Mouse (Mus musculus) small intestine, adult 2 months (tissue): ENCODE data around the gene Ppip5k1. TPM values are rescaled to one million over a fixed set of nuclear protein-coding genes. Genes with fewer than 3 reads are reported as not detected.

Experiments
- H3K27ac ChIP-seq: fragments of 200-500 bp; 2 replicates; pipeline ENCODE4 v1.5.1; 2012; ENCODE audit warnings: low read depth, low read length, control low read depth, inconsistent platforms; ENCODE audit not compliant: insufficient read depth
- H3K27me3 ChIP-seq: fragments of 200-500 bp; 2 replicates; pipeline ENCODE4 v1.6.1; 2012; ENCODE audit warnings: mild to moderate bottlenecking, moderate library complexity, low read length, inconsistent platforms; ENCODE audit not compliant: control insufficient read depth, insufficient read depth
- H3K36me3 ChIP-seq: fragments of 200-500 bp; 2 replicates; pipeline ENCODE4 v1.6.1; 2012; ENCODE audit warnings: mild to moderate bottlenecking, low read length, control low read depth, inconsistent platforms; ENCODE audit not compliant: control insufficient read depth, insufficient read depth
- H3K4me1 ChIP-seq: fragments of 200-500 bp; 2 replicates; pipeline ENCODE4 v1.6.1; 2012; ENCODE audit warnings: low read length, inconsistent platforms, mixed read lengths; ENCODE audit not compliant: control insufficient read depth, insufficient read depth, insufficient read length
- H3K4me3 ChIP-seq: fragments of 200-500 bp; 2 replicates; pipeline ENCODE4 v1.5.1; 2012; ENCODE audit warnings: low read depth, mild to moderate bottlenecking, control low read depth, inconsistent platforms, low read length, moderate library complexity
- CTCF ChIP-seq: fragments of 200-500 bp; IDR thresholded peaks from 2 replicates; pipeline ENCODE4 v1.5.1; 2012; ENCODE audit warnings: low read depth, mild to moderate bottlenecking, control low read depth, inconsistent platforms, low read length, moderate library complexity, mixed read lengths; ENCODE audit not compliant: insufficient replicate concordance, insufficient read length; ENCODE audit errors: extremely low read depth
- POLR2A ChIP-seq: fragments of 200-500 bp; IDR thresholded peaks from 2 replicates; pipeline ENCODE4 v1.6.1; 2012; ENCODE audit warnings: low read depth, mild to moderate bottlenecking, control low read depth, inconsistent platforms, low read length, moderate library complexity
- WGBS: fragments of 180-500 bp; shearing (Covaris S2); methylation state at CpG from one replicate; pipeline ENCODE4 v1.1.7; 2018; 5-methylcytosine and 5-hydroxymethylcytosine counted together
- polyA plus RNA-seq: library from polyadenylated mRNA; depleted of rRNA; stranded (reverse); fragments of >200 nt; gene quantifications from 2 replicates; pipeline ENCODE4 v1.2.3, GENCODE M21; 2012

Gene Ppip5k1
- polyA plus RNA-seq, 1 experiment: 47.0 TPM

GRCm38 (mm10) chr2:121300036-121300435, 55.2 kb downstream of the Ppip5k1 start:
- peaks cover 24% of the 10 kb centered on the region for H3K27me3 ChIP-seq
- H3K4me3 ChIP-seq: no peak overlapping the region
- TF ChIP-seq POLR2A: no peak
- no peak for TF ChIP-seq CTCF
- no peak overlapping the region for H3K27ac ChIP-seq
- no peaks in the 10 kb centered on the region for H3K36me3 ChIP-seq
- 77% methylated on average over 10 of the region's 10 CpGs for WGBS
- H3K4me1 ChIP-seq: no peaks in the 10 kb centered on the region

DNA sequence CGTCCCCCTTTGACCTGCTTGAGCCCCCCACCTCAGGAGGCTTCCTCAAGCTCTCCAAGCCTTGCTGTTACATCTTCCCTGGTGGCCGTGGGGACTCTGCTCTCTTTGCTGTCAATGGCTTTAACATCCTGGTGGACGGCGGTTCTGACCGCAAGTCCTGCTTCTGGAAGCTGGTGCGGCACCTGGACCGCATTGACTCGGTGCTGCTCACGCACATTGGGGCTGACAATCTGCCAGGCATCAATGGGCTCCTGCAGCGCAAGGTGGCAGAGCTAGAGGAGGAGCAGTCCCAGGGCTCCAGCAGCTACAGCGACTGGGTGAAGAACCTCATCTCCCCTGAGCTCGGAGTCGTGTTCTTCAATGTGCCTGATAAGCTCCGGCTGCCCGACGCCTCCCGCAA, 55.7 kb downstream of the Ppip5k1 start:
- H3K4me1 ChIP-seq: peaks cover 4% of the 10 kb centered on the region; the same call in 1 of the 2 replicates
- TF ChIP-seq POLR2A: no peak
- TF ChIP-seq CTCF: no peak
- WGBS: 90% methylated on average over 17 of the region's 17 CpGs

DNA sequence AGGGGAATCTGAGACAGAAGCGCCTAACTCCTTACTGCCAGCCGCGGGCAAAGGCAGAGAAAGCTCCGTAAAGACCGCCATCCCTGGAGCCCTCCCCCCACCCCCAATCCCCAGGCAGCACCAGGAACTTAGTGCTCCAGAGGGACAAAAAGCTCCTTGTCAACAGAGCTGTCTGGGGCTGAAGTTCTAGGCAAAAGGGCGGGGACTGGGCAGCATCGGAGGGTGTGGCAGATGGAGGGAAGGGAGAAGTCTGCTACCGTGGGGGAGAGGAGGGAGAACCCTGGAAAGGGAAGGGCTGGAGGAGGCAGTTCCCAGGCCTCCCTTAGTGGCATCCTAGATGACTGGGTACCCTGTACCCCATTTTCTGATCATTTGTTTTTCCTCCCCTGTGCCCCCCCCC, 57.1 kb downstream of the Ppip5k1 start:
- WGBS: 6% methylated on average over 8 of the region's 8 CpGs
- Histone ChIP-seq H3K27ac (no peak overlapping the region), H3K4me3 (no peak overlapping the region), H3K36me3 (no peaks in the 10 kb centered on the region), H3K27me3 (peaks cover 35% of the 10 kb centered on the region), H3K4me1 (peaks cover 9% of the 10 kb centered on the region; the same call in 1 of the 2 replicates)
- 0 out of 2 replicates have a peak, but pooled peaks have one; percentile 7 for TF ChIP-seq POLR2A
- no peak for TF ChIP-seq CTCF

More for the DNA sequence above, 55.7 kb downstream of the Ppip5k1 start:
- no peaks in the 10 kb centered on the region for H3K36me3 ChIP-seq
- peaks cover 27% of the 10 kb centered on the region for H3K27me3 ChIP-seq
- no peak overlapping the region for H3K27ac ChIP-seq
- no peak overlapping the region for H3K4me3 ChIP-seq

DNA sequence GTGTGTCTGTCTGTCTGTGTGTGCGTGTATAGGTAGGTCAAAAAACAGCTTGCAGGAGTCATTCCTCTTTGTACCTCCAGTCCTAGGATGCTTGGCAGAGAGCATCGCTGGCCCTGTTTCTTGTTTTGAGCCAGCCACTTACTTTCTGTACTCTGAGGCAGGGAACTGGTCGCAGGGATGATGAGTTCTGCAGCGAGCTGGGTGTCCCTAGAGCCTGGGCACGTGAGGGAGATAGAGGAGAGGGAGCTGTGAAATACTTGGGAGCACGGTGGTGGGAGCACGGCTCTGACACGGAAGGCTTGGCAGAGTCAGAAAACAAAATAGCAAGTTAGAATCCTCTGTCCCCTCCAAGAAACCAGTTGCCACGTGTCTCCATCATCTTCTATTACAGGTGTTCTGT, 57.5 kb downstream of the Ppip5k1 start:
- H3K4me3 ChIP-seq: no peak overlapping the region
- TF ChIP-seq POLR2A (no peak), CTCF (no peak)
- H3K27me3 ChIP-seq: peaks cover 35% of the 10 kb centered on the region
- H3K36me3 ChIP-seq: no peaks in the 10 kb centered on the region
- no peak overlapping the region for H3K27ac ChIP-seq
- peaks cover 9% of the 10 kb centered on the region; the same call in 1 of the 2 replicates for H3K4me1 ChIP-seq
- WGBS: 39% methylated on average over 9 of the region's 9 CpGs

- Histone ChIP-seq H3K36me3 (no peaks in the 10 kb centered on the region), H3K27ac (no peak overlapping the region), H3K4me3 (peak overlapping the region; percentile 64; the same call in 1 of the 2 replicates), H3K27me3 (peaks cover 35% of the 10 kb centered on the region), H3K4me1 (peaks cover 9% of the 10 kb centered on the region; the same call in 1 of the 2 replicates)
- 36% methylated on average over 6 of the region's 6 CpGs for WGBS
- TF ChIP-seq POLR2A: no peak
- TF ChIP-seq CTCF: no peak
These were observed 58.4 kb downstream of the Ppip5k1 start for GRCm38 (mm10) chr2:121296754-121297231.

- Histone ChIP-seq H3K4me3 (peak overlapping the region; percentile 64), H3K36me3 (no peaks in the 10 kb centered on the region), H3K4me1 (peaks cover 9% of the 10 kb centered on the region; the same call in 1 of the 2 replicates), H3K27me3 (peaks cover 37% of the 10 kb centered on the region), H3K27ac (no peak overlapping the region)
- whole genome bisulfite sequencing: 7% methylated on average over 15 of the region's 15 CpGs
- TF ChIP-seq POLR2A (no peak), CTCF (no peak)
These were observed 59.3 kb downstream of the Ppip5k1 start for GRCm38 (mm10) chr2:121295608-121296571.
